ENCODE assay signal across 18 mouse cellular contexts in the genomic region with DNA sequence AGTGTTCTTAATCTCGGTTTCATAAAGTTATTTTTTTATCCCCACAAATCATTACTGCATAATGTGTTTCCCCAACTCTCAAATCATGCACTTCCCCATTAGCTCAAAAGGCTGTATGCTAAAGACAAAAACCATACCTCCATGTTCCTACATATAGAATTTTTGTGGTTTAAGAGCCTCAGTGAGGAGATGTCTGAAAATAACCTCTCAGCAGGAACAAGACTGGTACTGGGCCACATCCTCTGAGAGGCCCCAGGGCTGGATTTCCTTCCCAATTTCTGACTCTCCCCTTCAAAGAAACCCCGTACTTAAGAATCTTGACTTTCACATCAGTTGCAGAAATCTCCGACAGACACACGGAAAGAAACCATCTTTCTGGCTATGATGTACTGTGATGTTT.
"Had no signal": no experiment of that assay in that cellular context is flagged by ENCODE, and none has a peak within 500 bp of the region (broad histone marks: within the 10 kb centered on the region; RNA-seq: fewer than 3 reads in every experiment).

No protein-coding gene starts in this region.

- H3K4me3 ChIP-seq: liver, embryonic 15.5 days; lung, embryonic 15.5 days; myocyte; neural tube, embryonic 13.5 days had no signal

- H3K9ac ChIP-seq: liver, embryonic 15.5 days; lung, embryonic 15.5 days; neural tube, embryonic 13.5 days had no signal

- ATAC-seq: intestine, embryonic 16.5 days had no signal

- H3K36me3 ChIP-seq: liver, embryonic 15.5 days; lung, embryonic 15.5 days; neural tube, embryonic 13.5 days had no signal

- H3K4me2 ChIP-seq: liver, embryonic 11.5 days; liver, embryonic 15.5 days; lung, embryonic 15.5 days; midbrain, embryonic 11.5 days; neural tube, embryonic 13.5 days had no signal

- H3K4me1 ChIP-seq: liver, embryonic 15.5 days had no signal

- H3K27ac ChIP-seq: liver, embryonic 15.5 days; lung, embryonic 15.5 days; neural tube, embryonic 13.5 days; stomach, postnatal 0 days had no signal

- H3K27me3 ChIP-seq: liver, embryonic 15.5 days; lung, embryonic 15.5 days; neural tube, embryonic 13.5 days had no signal

- H3K9me3 ChIP-seq: liver, embryonic 15.5 days; lung, embryonic 15.5 days; neural tube, embryonic 13.5 days had no signal

- DNase-seq: kidney, adult 18-20 months; kidney, adult 9 months; kidney, postnatal 14 days; kidney, postnatal 4 days; lung, adult 18-20 months; lung, postnatal 10 days; lung, postnatal 36 days; midbrain, embryonic 14.5 days; thymus, adult 2 months; thymus, postnatal 36 days had no signal
